Mouse (Mus musculus): ENCODE data around the gene Olfr791.

- TF ChIP-seq CTCF (IDR thresholded peaks at IDR 0.05; ENCODE audit: low read depth) (no peak), EP300 (IDR thresholded peaks at IDR 0.05; ENCODE audit: low read depth) (no peak)
These were observed 55.5 kb downstream of the Olfr791 start for GRCm38 (mm10) chr10:129577066-129577465.
